Mouse (Mus musculus): ENCODE results near the gene 7530416G11Rik. TPM values are rescaled to one million over a fixed set of nuclear protein-coding genes. Genes with fewer than 3 reads are reported as not detected.

Gene 7530416G11Rik
- polyA plus RNA-seq, 1 experiment from 2014 or later: not detected

DNA sequence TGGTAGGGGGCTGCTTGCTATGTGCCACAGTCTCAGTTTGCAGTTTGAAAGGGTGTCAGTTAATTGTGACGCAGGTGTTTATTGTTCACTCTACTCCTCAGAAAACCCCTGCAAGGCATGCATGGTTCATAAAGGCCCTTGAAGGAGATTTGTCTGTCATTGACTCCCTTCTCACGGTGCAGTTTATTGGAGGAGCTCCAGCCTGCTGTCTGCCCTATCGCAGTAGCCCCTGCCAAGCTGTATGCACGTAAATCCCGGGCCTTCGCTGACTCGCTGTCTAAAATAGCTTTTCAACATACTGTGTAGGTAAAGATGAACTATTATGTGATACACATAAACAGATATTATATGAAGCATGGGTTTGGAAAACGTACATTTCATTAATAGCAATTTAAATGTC, 45.2 kb downstream of the 7530416G11Rik start:
- WGBS: 15% methylated on average over 8 of the region's 8 CpGs
- Histone ChIP-seq H3K9me3 (replicated peaks; ENCODE audit: control insufficient read depth, low read length, poor library complexity, severe bottlenecking) (no peaks in the 10 kb centered on the region), H3K4me2 (ENCODE audit: low read length) (no peak overlapping the region), H3K4me1 (ENCODE audit: control insufficient read depth, insufficient read depth, low read length) (peaks cover 57% of the 10 kb centered on the region), H3K9ac (ENCODE audit: low read depth, low read length) (no peak overlapping the region), H3K4me3 (ENCODE audit: low read depth, low read length) (no peak overlapping the region), H3K27ac (ENCODE audit: low read length) (peak overlapping the region; percentile 76), H3K36me3 (ENCODE audit: control insufficient read depth, insufficient read depth, low read length) (0 out of 2 replicates have a peak, but pooled peaks cover 3% of the 10 kb centered on the region), H3K27me3 (ENCODE audit: control insufficient read depth, insufficient read depth, low read depth, low read length) (no peaks in the 10 kb centered on the region)
- no peak for ATAC-seq

DNA sequence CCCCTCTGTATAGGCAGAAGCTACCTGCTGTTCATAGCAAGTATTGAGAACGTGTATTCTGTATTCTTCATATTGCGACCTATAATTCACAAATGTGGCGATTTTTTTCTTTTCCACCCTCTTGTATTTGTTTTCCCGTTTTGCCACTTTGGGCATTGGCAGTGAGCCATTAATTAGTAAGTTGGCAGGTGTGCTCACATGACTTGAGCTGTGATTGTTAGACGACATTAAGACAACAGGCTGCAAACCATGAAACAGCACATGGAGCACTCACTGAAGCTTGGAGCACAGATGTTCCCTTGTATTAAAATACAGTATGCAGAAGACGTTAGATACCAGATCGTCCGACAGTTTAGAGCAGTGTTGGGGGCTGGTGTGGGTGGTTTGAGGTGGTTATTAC, 46.1 kb downstream of the 7530416G11Rik start:
- WGBS: 46% methylated on average over 8 of the region's 8 CpGs
- ATAC-seq: no peak

DNA sequence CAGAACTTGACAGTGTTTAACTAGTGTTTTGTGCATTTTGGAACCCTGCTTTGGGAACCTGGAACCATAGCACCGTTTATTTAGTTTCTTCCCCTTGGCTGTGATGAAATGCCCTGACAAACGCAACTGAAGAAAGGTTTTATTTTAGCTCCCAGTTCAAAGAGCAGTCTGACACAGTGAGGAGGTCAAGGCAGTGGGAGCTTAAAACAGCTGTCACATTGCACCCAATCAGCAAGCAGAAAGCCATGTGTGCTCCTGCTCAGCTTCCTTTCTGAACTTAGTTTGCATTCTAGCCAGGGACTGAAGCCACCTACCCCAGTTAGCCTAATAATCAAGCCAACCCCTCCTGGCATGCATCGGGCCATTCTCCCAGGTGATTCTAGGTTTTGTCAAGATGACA, 56.4 kb downstream of the 7530416G11Rik start:
- WGBS: 76% methylated on average over 3 of the region's 3 CpGs
- Histone ChIP-seq H3K4me3 (ENCODE audit: low read depth, low read length) (no peak overlapping the region), H3K4me2 (ENCODE audit: low read length) (no peak overlapping the region)

More for the DNA sequence above, 46.1 kb downstream of the 7530416G11Rik start:
- Histone ChIP-seq H3K27ac (ENCODE audit: low read length) (peak overlapping the region; percentile 76), H3K4me2 (ENCODE audit: low read length) (no peak overlapping the region), H3K4me3 (ENCODE audit: low read depth, low read length) (no peak overlapping the region), H3K27me3 (ENCODE audit: control insufficient read depth, insufficient read depth, low read depth, low read length) (no peaks in the 10 kb centered on the region), H3K4me1 (ENCODE audit: control insufficient read depth, insufficient read depth, low read length) (peaks cover 49% of the 10 kb centered on the region), H3K9ac (ENCODE audit: low read depth, low read length) (no peak overlapping the region), H3K9me3 (replicated peaks; ENCODE audit: control insufficient read depth, low read length, poor library complexity, severe bottlenecking) (no peaks in the 10 kb centered on the region), H3K36me3 (ENCODE audit: control insufficient read depth, insufficient read depth, low read length) (peaks cover 3% of the 10 kb centered on the region; the same call in 1 of the 2 replicates)

More for the DNA sequence above, 56.4 kb downstream of the 7530416G11Rik start:
- Histone ChIP-seq H3K27ac (ENCODE audit: low read length) (no peak overlapping the region), H3K27me3 (ENCODE audit: control insufficient read depth, insufficient read depth, low read depth, low read length) (no peaks in the 10 kb centered on the region), H3K36me3 (ENCODE audit: control insufficient read depth, insufficient read depth, low read length) (no peaks in the 10 kb centered on the region; the same call in 1 of the 2 replicates), H3K4me1 (ENCODE audit: control insufficient read depth, insufficient read depth, low read length) (no peaks in the 10 kb centered on the region), H3K9me3 (replicated peaks; ENCODE audit: control insufficient read depth, low read length, poor library complexity, severe bottlenecking) (no peaks in the 10 kb centered on the region), H3K9ac (ENCODE audit: low read depth, low read length) (no peak overlapping the region)
- ATAC-seq: no peak

Other genes with a start within 250 kb of the 7530416G11Rik start
- 538 and 548 TPM in 2 replicates for gene Atxn10, start 167.0 kb downstream of the 7530416G11Rik start, polyA plus RNA-seq (2015; fragmentation: Nextera tagmentation; extraction: Ambion mirVana)
- 22.6 and 25.3 TPM in 2 replicates for gene Wnt7b, start 79.2 kb upstream of the 7530416G11Rik start, polyA plus RNA-seq (2015; fragmentation: Nextera tagmentation; extraction: Ambion mirVana)
- 1.5 and 1.9 TPM in 2 replicates for gene Ppara, start 231.8 kb upstream of the 7530416G11Rik start, polyA plus RNA-seq (2015; fragmentation: Nextera tagmentation; extraction: Ambion mirVana)